Mouse (Mus musculus) midbrain, postnatal 0 days (tissue): ENCODE data around the gene Slc9a6. TPM values are rescaled to one million over a fixed set of nuclear protein-coding genes. Genes with fewer than 3 reads are reported as not detected.

Experiments
- ATAC-seq: fragments of 200-750 bp; cut with Nextera tagmentation; 2 replicates; pipeline ENCODE4 v1.8.0; 2017; ENCODE audit warnings: moderate number of reproducible peaks, mild to moderate bottlenecking, moderate TSS enrichment, moderate library complexity; ENCODE audit not compliant: low FRiP score
- DNase-seq: peaks from one replicate; pipeline ENCODE4 v3.0.0-alpha.2; 2015; ENCODE audit warnings: low spot score
- H3K27ac ChIP-seq: fragments of 300-500 bp; sonication (generic); 2 replicates; pipeline ENCODE4 v1.5.1; 2014; ENCODE audit warnings: low read depth, mild to moderate bottlenecking, low read length, mixed read lengths
- H3K27me3 ChIP-seq: fragments of 300-500 bp; sonication (generic); 2 replicates; pipeline ENCODE4 v1.6.1; 2014; ENCODE audit warnings: low read length, control low read depth, mixed read lengths; ENCODE audit not compliant: insufficient read depth
- H3K36me3 ChIP-seq: fragments of 300-500 bp; sonication (generic); 2 replicates; pipeline ENCODE4 v1.6.1; 2014; ENCODE audit warnings: low read length, control low read depth, mixed read lengths; ENCODE audit not compliant: insufficient read depth
- H3K4me1 ChIP-seq: fragments of 300-500 bp; sonication (generic); 2 replicates; pipeline ENCODE4 v1.6.1; 2014; ENCODE audit warnings: mild to moderate bottlenecking, control low read depth, antibody characterized with exemption, low read length, mixed read lengths; ENCODE audit not compliant: insufficient read depth
- H3K4me2 ChIP-seq: fragments of 300-500 bp; sonication (generic); 2 replicates; pipeline ENCODE4 v1.6.1; 2014; ENCODE audit warnings: low read depth, mild to moderate bottlenecking, low read length, mixed read lengths; ENCODE audit not compliant: poor library complexity, severe bottlenecking
- H3K4me3 ChIP-seq: fragments of 300-500 bp; sonication (generic); 2 replicates; pipeline ENCODE4 v1.5.1; 2014; ENCODE audit warnings: low read depth, mild to moderate bottlenecking, low read length, moderate library complexity
- H3K9ac ChIP-seq: fragments of 300-500 bp; sonication (generic); replicated peaks from 2 replicates; pipeline ENCODE4 v1.6.1; 2014; ENCODE audit warnings: mild to moderate bottlenecking, low read length, moderate library complexity, mixed read lengths; ENCODE audit not compliant: poor library complexity, severe bottlenecking
- H3K9me3 ChIP-seq: fragments of 300-500 bp; sonication (generic); 2 replicates; pipeline ENCODE4 v1.6.1; 2016; ENCODE audit warnings: low read length, control low read depth
- CTCF ChIP-seq: IDR thresholded peaks from 2 replicates; pipeline ENCODE4 v1.5.1; 2016; ENCODE audit warnings: antibody characterized with exemption, mild to moderate bottlenecking
- WGBS: fragments of 180-500 bp; shearing (Covaris S2); extraction: QIAGEN DNeasy Blood & Tissue Kit; methylation state at CpG from one replicate; pipeline ENCODE4 v1.1.7; 2014; 5-methylcytosine and 5-hydroxymethylcytosine counted together
- polyA plus RNA-seq: library from polyadenylated mRNA; unstranded; fragments of >200 nt; fragmentation: Nextera tagmentation; extraction: Ambion mirVana; gene quantifications from 2 replicates; pipeline ENCODE4 v1.2.1, GENCODE M21; 2015
- total RNA-seq: library from RNA; depleted of rRNA; stranded (reverse); fragments of >200 nt; gene quantifications from 2 replicates; pipeline ENCODE4 v1.2.3, GENCODE M21; 2014

Slc9a6 gene
- total and polyA plus RNA-seq, 2 experiments from 2014 or later, result 70.1 to 111 TPM

- Histone ChIP-seq H3K27ac (no peak overlapping the region), H3K36me3 (no peaks in the 10 kb centered on the region), H3K27me3 (no peaks in the 10 kb centered on the region), H3K4me2 (no peak overlapping the region), H3K9me3 (no peaks in the 10 kb centered on the region), H3K9ac (no peak overlapping the region), H3K4me1 (no peaks in the 10 kb centered on the region), H3K4me3 (no peak overlapping the region)
- 92% methylated on average over 5 of the region's 5 CpGs for WGBS
- ATAC-seq, result no peak
- DNase-seq, result no peak
- TF ChIP-seq CTCF, result no peak
Measured at GRCm38 (mm10) chrX:56668051-56668450, 58.5 kb downstream of the Slc9a6 start.

DNA sequence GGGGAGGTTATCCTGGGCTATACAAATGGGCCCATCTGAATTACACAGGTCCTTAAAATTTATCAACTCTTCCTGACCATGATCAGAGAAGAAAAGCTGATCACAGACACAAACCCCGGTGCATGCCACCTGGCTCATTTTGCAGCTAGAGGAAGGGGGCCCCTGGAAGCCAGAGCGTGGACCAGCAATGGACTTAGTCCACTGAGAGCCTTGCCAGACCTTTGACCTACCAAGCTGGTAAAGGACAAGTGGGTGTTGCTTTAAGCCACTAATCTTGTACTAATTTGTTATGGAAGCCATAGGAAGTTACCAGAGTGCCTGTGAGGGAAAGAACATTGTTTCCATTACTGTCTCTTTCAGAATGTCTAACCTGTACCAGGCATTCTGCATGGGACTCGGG lies 58.9 kb downstream of the Slc9a6 start:
- 82% methylated on average over 3 of the region's 3 CpGs for whole genome bisulfite sequencing
- Histone ChIP-seq H3K27ac (no peak overlapping the region), H3K9ac (no peak overlapping the region), H3K27me3 (no peaks in the 10 kb centered on the region), H3K4me1 (no peaks in the 10 kb centered on the region), H3K4me2 (no peak overlapping the region), H3K9me3 (no peaks in the 10 kb centered on the region), H3K4me3 (no peak overlapping the region), H3K36me3 (no peaks in the 10 kb centered on the region)
- no peak for TF ChIP-seq CTCF
- no peak for DNase-seq
- no peak for ATAC-seq

DNA sequence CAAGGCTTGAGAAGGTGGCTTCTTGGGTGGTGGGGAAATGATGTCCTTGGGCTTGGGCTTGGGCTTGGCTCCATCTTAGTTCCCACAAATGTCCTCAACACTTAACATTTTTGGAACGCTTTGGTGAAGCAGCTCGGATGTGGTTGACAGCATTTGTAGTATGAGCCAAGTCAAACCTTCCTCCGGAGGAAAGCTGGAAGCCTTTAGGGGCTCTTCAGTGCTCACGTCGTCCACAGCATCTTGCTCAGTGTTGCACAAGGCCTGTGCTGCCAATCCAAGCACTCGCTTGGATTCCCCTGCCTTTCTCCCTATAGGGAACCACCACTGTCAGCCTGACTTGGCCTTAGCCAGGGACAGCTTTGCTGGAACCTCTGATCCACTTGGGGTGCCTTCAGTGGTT lies 66.0 kb downstream of the Slc9a6 start:
- H3K27me3 ChIP-seq, result no peaks in the 10 kb centered on the region
- H3K9me3 ChIP-seq, result no peaks in the 10 kb centered on the region
- no peak overlapping the region for H3K4me2 ChIP-seq
- no peak overlapping the region for H3K9ac ChIP-seq
- no peak overlapping the region for H3K4me3 ChIP-seq
- H3K4me1 ChIP-seq, result no peaks in the 10 kb centered on the region
- no peak for ATAC-seq
- no peak for DNase-seq
- no peaks in the 10 kb centered on the region for H3K36me3 ChIP-seq
- 86% methylated on average over 6 of the region's 6 CpGs for WGBS
- no peak for TF ChIP-seq CTCF
- no peak overlapping the region for H3K27ac ChIP-seq

DNA sequence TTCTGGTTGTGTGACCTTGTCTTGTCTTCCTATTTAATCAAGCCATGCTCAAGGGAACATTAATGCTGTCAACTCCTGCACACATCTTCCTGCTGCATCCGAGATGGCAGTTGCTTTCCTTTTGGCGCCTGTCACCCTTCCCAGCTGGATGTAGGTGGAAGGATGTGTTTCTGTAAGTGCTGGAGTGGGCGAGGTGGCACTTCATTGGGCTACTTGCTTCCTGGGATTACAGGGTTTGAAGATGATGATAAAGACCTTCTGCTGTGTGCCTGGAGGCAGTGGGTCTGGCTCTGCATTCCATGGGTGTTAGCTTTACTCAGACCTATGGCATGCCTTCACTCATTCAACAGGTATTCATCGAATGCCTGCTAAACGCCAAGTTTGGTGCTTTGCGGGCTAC lies 68.2 kb downstream of the Slc9a6 start:
- H3K9me3 ChIP-seq, result no peaks in the 10 kb centered on the region
- no peak overlapping the region for H3K9ac ChIP-seq
- DNase-seq (no peak), ATAC-seq (no peak)
- no peaks in the 10 kb centered on the region for H3K36me3 ChIP-seq
- no peaks in the 10 kb centered on the region for H3K4me1 ChIP-seq
- H3K4me2 ChIP-seq, result no peak overlapping the region
- 95% methylated on average over 6 of the region's 6 CpGs for WGBS
- no peak overlapping the region for H3K4me3 ChIP-seq
- H3K27me3 ChIP-seq, result no peaks in the 10 kb centered on the region
- H3K27ac ChIP-seq, result no peak overlapping the region
- no peak for TF ChIP-seq CTCF

GRCm38 (mm10) chrX:56679066-56679465 lies 69.5 kb downstream of the Slc9a6 start:
- no peaks in the 10 kb centered on the region for H3K36me3 ChIP-seq
- H3K4me3 ChIP-seq, result no peak overlapping the region
- no peak for DNase-seq
- no peak for TF ChIP-seq CTCF
- H3K9me3 ChIP-seq, result no peaks in the 10 kb centered on the region
- H3K9ac ChIP-seq, result no peak overlapping the region
- H3K4me2 ChIP-seq, result no peak overlapping the region
- no peaks in the 10 kb centered on the region for H3K27me3 ChIP-seq
- no peak overlapping the region for H3K27ac ChIP-seq
- ATAC-seq, result no peak
- WGBS, result 83% methylated on average over 6 of the region's 6 CpGs
- no peaks in the 10 kb centered on the region for H3K4me1 ChIP-seq

DNA sequence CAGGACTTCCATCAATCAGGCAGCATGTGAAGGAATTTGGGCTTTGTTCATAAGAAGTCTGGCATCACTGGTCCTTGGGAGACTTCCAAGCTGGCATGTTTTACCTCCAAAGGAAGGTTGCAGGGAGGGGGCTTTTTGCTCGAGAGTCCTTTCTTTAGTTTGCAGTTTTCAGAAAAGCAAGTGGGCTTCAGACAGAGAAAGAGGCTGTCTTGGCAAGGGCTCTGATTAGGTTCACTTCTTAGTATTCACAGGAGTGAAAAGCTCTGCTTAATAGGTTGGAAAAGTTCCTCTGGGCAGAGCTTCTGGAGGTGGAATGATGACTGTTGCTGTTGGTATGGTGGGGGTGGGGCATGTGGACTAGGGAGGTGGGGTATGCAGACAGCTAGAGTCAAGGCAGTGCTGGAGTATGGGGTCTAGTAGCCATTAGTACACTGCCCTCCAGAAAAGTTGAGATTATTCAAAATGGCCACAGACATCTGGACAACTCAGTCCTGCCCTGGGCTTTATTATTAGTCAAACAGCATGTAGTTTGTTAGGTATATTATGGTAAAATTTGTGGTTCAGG lies 72.7 kb downstream of the Slc9a6 start:
- H3K27me3 ChIP-seq, result no peaks in the 10 kb centered on the region
- H3K4me1 ChIP-seq, result no peaks in the 10 kb centered on the region
- H3K4me2 ChIP-seq, result no peak overlapping the region
- peak; percentile 33 for DNase-seq
- ATAC-seq, result no peak
- TF ChIP-seq CTCF, result no peak
- 50% methylated on average over 1 of the region's 1 CpGs for WGBS
- H3K9ac ChIP-seq, result no peak overlapping the region
- no peak overlapping the region for H3K4me3 ChIP-seq
- no peaks in the 10 kb centered on the region for H3K9me3 ChIP-seq
- no peaks in the 10 kb centered on the region for H3K36me3 ChIP-seq
- no peak overlapping the region for H3K27ac ChIP-seq
